Mouse (Mus musculus): ENCODE results near the gene Hes6. TPM values are rescaled to one million over a fixed set of nuclear protein-coding genes. Genes with fewer than 3 reads are reported as not detected.
A peak's percentile ranks its signal among the peaks of the same experiment; 100 is the strongest.

Gene Hes6
- 24.5 and 29.0 TPM in 2 replicates for polyA plus RNA-seq (2012; rRNA removed)

GRCm38 (mm10) chr1:91413898-91414594 is at the start of gene Hes6:
TSS of gene Hes6 (minus strand) at chr1:91414038.
- peak; percentile 38 for DNase-seq (ENCODE audit: low spot score)

GRCm38 (mm10) chr1:91463336-91463995 is 49.6 kb upstream of the Hes6 start:
- DNase-seq (ENCODE audit: low spot score) = no peak

GRCm38 (mm10) chr1:91460564-91460963 is 46.7 kb upstream of the Hes6 start:
- DNase-seq (ENCODE audit: low spot score) = no peak

- DNase-seq (ENCODE audit: low spot score) = no peak
Observed at GRCm38 (mm10) chr1:91460069-91460468, 46.2 kb upstream of the Hes6 start.

GRCm38 (mm10) chr1:91459059-91459809 is 45.4 kb upstream of the Hes6 start, which contains the start of gene Per2:
TSS of gene Per2 (minus strand) at chr1:91459324.
- DNase-seq (ENCODE audit: low spot score) = peak; percentile 96

- DNase-seq (ENCODE audit: low spot score) = peak; percentile 44
Observed at GRCm38 (mm10) chr1:91458223-91458861, 44.5 kb upstream of the Hes6 start.

GRCm38 (mm10) chr1:91457698-91458097 is 43.9 kb upstream of the Hes6 start:
- peak; percentile 25 for DNase-seq (ENCODE audit: low spot score)

- no peak for DNase-seq (ENCODE audit: low spot score)
Observed at GRCm38 (mm10) chr1:91457116-91457515, 43.3 kb upstream of the Hes6 start.

- no peak for DNase-seq (ENCODE audit: low spot score)
Observed at GRCm38 (mm10) chr1:91456301-91456801, 42.5 kb upstream of the Hes6 start.

- DNase-seq (ENCODE audit: low spot score) = peak; percentile 47
Observed at GRCm38 (mm10) chr1:91455661-91456161, 41.9 kb upstream of the Hes6 start.

GRCm38 (mm10) chr1:91454927-91455326 is 41.1 kb upstream of the Hes6 start:
- DNase-seq (ENCODE audit: low spot score) = no peak

- DNase-seq (ENCODE audit: low spot score) = no peak
Observed at GRCm38 (mm10) chr1:91454366-91454765, 40.5 kb upstream of the Hes6 start.

GRCm38 (mm10) chr1:91453932-91454331 is 40.1 kb upstream of the Hes6 start:
- no peak for DNase-seq (ENCODE audit: low spot score)

GRCm38 (mm10) chr1:91451547-91452084 is 37.8 kb upstream of the Hes6 start:
- no peak for DNase-seq (ENCODE audit: low spot score)

GRCm38 (mm10) chr1:91450851-91451250 is 37.0 kb upstream of the Hes6 start:
- no peak for DNase-seq (ENCODE audit: low spot score)

- DNase-seq (ENCODE audit: low spot score) = no peak
Observed at GRCm38 (mm10) chr1:91448688-91449087, 34.9 kb upstream of the Hes6 start.

GRCm38 (mm10) chr1:91446511-91446910 is 32.7 kb upstream of the Hes6 start:
- DNase-seq (ENCODE audit: low spot score) = no peak

- DNase-seq (ENCODE audit: low spot score) = no peak
Observed at GRCm38 (mm10) chr1:91446060-91446459, 32.2 kb upstream of the Hes6 start.

- DNase-seq (ENCODE audit: low spot score) = no peak
Observed at GRCm38 (mm10) chr1:91444841-91445830, 31.3 kb upstream of the Hes6 start.

- DNase-seq (ENCODE audit: low spot score) = no peak
Observed at GRCm38 (mm10) chr1:91442350-91442990, 28.6 kb upstream of the Hes6 start.
